Mouse (Mus musculus) olfactory bulb, adult 2 months (tissue): ENCODE measurements around the gene Hapln3.

Experiments used
- CTCF ChIP-seq: fragments of 200-500 bp; IDR thresholded peaks from 2 replicates; pipeline ENCODE4 v1.5.1; 2012; ENCODE audit warnings: low read depth, mild to moderate bottlenecking, low read length, moderate library complexity; ENCODE audit not compliant: insufficient read depth
- POLR2A ChIP-seq: fragments of 200-500 bp; IDR thresholded peaks from 2 replicates; pipeline ENCODE4 v1.6.1; 2012; ENCODE audit warnings: mild to moderate bottlenecking, low read depth, low read length, moderate library complexity; ENCODE audit not compliant: insufficient read depth

- TF ChIP-seq CTCF (no peak), POLR2A (no peak)
Measured at GRCm38 (mm10) chr7:79068231-79068630, 62.6 kb downstream of the Hapln3 start.
